Mouse (Mus musculus) spleen, postnatal 14 days (tissue): Measurements from ENCODE around the gene Gtf2h5.
A peak's percentile ranks its signal among the peaks of the same experiment; 100 is the strongest.

Experiments
- DNase-seq, 2 experiments: peaks; one replicate each; pipeline ENCODE4 v3.0.0; 2021 to 2022; ENCODE audit warnings: low spot score in 2 of 2

Gene Gtf2h5

GRCm38 (mm10) chr17:6079287-6080122, at the start of gene Gtf2h5, which contains the start of gene Serac1:
Gene Gtf2h5, plus strand, starts transcription at chr17:6079786.
Gene Serac1, minus strand, starts transcription at chr17:6079741.
- peak; percentile 97 to 99 for DNase-seq

GRCm38 (mm10) chr17:6035661-6036060, 43.9 kb upstream of the Gtf2h5 start:
- DNase-seq, result no peak

- no peak for DNase-seq
These were observed 43.1 kb upstream of the Gtf2h5 start for GRCm38 (mm10) chr17:6036458-6036857.

GRCm38 (mm10) chr17:6036872-6037271, 42.7 kb upstream of the Gtf2h5 start:
- no peak for DNase-seq

- no peak for DNase-seq
These were observed 42.1 kb upstream of the Gtf2h5 start for GRCm38 (mm10) chr17:6037507-6037906.

- DNase-seq, result no peak
These were observed 26.8 kb upstream of the Gtf2h5 start for GRCm38 (mm10) chr17:6052801-6053200.

- DNase-seq, result peak in 1 of 2 experiments; percentile 50
These were observed 24.6 kb upstream of the Gtf2h5 start for GRCm38 (mm10) chr17:6054934-6055355.

- DNase-seq, result no peak
These were observed 16.8 kb upstream of the Gtf2h5 start for GRCm38 (mm10) chr17:6062793-6063192.

GRCm38 (mm10) chr17:6063532-6063931, 16.1 kb upstream of the Gtf2h5 start:
- DNase-seq, result no peak

GRCm38 (mm10) chr17:6066021-6066420, 13.6 kb upstream of the Gtf2h5 start:
- DNase-seq, result no peak

GRCm38 (mm10) chr17:6067613-6068012, 12.0 kb upstream of the Gtf2h5 start:
- DNase-seq, result no peak

- DNase-seq, result no peak
These were observed 9.7 kb upstream of the Gtf2h5 start for GRCm38 (mm10) chr17:6069866-6070265.

- DNase-seq, result no peak
These were observed 6.2 kb upstream of the Gtf2h5 start for GRCm38 (mm10) chr17:6073405-6073804.

GRCm38 (mm10) chr17:6083323-6083890, 3.8 kb downstream of the Gtf2h5 start:
- no peak for DNase-seq

GRCm38 (mm10) chr17:6091604-6092003, 12.0 kb downstream of the Gtf2h5 start:
- no peak for DNase-seq

- no peak for DNase-seq
These were observed 16.0 kb downstream of the Gtf2h5 start for GRCm38 (mm10) chr17:6095579-6095978.

GRCm38 (mm10) chr17:6097884-6098283, 18.3 kb downstream of the Gtf2h5 start:
- DNase-seq, result peak in 1 of 2 experiments; percentile 26

- DNase-seq, result no peak
These were observed 22.7 kb downstream of the Gtf2h5 start for GRCm38 (mm10) chr17:6102287-6102686.

GRCm38 (mm10) chr17:6103566-6103965, 24.0 kb downstream of the Gtf2h5 start:
- DNase-seq, result no peak

- DNase-seq, result peak; percentile 52 to 64
These were observed 26.9 kb downstream of the Gtf2h5 start, which contains the start of gene Tulp4 for GRCm38 (mm10) chr17:6106361-6107014. Gene Tulp4, plus strand, starts transcription at chr17:6106437.

- DNase-seq, result peak in 1 of 2 experiments; percentile 4
These were observed 27.5 kb downstream of the Gtf2h5 start for GRCm38 (mm10) chr17:6107015-6107601.

GRCm38 (mm10) chr17:6108175-6108574, 28.6 kb downstream of the Gtf2h5 start:
- no peak for DNase-seq
